Mouse (Mus musculus): ENCODE measurements around the gene Rp9. TPM values are rescaled to one million over a fixed set of nuclear protein-coding genes. Genes with fewer than 3 reads are reported as not detected.

Rp9 gene
- polyA plus RNA-seq (2014; fragmentation: Illumina TruSeq; extraction: RNeasy Lipid Tissue Mini Kit (QIAGEN cat#74804); ENCODE audit: low read depth, low replicate concordance) = 117 TPM

DNA sequence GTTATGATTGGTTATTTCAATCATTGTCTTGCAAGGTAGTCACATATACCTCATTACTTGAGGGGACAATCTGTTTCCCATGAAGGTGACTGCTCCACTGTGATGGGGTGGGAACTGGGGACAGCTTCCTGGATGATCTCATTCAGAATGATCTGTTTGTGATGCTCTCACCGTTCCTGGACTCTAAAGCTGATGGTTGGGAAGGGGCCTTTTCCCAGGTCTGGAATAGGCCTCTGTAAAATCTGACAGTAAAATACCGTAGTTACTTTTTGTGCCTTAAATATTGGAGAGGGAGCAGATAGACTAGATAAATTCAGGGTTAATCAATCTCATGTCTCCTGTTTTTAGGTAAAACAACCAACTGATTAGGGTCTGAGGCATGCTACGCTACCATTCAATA, at the start of gene Rp9:
Gene Rp9, minus strand, starts transcription at position 101 of the 400 bp plus-strand sequence.

DNA sequence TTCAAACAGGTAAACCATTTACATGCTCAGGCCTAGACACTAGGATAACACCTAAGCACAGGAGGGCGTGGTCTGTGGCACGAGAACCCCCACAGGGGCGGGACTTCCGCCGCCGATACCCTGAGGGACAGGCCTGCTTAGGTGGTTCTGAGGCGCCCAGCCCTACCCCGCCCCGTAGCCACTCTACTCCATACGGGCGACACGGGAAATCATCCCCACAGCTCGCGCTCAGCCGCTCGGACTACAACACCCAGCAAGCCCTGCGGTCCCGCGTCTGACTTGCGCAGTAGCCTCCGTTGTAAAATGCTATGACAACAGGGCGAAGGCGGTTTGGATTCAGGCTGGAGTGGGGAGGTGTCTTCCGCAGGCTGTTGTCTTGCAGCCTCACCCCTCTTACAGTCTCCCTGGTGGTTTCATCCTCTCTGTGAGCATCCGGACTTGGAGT, 5.9 kb upstream of the Rp9 start, which contains the start of gene Bbs9:
Gene Bbs9, plus strand, starts transcription at position 292 of the 445 bp plus-strand sequence.

DNA sequence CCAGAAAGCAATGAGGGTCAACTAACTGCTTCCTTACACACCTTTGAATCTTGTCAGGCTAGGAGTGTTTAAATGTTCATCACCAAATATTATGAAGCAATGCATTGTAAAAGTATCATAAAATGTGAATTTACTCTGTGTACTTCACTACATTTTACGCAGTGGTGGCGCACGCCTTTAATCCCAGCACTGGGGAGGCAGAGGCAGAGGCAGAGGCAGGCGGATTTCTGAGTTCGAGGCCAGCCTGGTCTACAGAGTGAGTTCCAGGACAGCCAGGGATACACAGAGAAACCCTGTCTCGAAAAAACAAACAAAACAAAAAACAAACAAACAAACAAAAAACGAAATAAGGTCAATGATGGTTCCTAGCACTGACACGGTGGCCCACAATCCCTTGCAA, 15.6 kb downstream of the Rp9 start, which contains the start of gene Gm17545:
Gene Gm17545, plus strand, starts transcription at position 301 of the 400 bp plus-strand sequence.

DNA sequence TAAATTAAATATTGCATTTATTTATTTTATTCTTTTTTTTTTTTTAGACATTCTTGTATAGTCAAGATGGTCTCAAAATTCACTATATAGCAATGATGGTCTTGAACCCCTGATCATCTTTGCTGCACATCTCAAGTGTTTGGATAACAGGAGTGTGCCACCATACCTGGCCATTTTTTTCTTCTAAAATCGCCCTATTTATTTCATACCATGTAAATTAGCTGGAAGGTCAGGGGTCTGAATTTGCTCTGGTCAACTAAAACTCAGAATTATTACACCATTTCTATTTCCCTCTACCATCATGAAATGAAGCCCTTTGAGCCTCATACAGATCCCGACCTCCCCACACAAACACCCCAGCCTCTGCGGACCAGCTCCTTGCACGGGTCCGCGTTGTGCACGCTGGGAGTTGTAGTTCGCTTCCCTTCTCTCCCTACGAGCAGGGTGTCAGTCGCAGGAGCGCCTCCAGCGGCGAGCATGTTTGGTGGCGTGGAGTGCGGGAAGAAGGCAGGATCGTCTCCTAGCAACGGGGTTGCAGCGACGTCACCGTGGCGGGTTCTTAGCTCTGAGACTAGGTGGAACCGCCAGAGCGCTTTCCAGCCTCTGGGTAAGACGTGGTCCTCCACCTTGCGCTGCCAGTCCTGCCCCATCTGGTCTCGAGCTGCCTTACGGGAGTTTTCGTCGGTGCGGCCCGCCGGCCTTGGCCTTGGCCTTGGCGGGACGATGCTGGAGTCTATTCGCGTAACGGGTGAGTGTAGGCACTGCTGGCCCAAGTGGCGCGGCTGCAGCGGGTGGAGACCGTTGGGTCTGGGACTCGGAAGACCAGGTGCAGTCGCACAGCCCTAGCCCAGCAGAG, 58.3 kb downstream of the Rp9 start, which contains the start of gene 9530077C05Rik:
Gene 9530077C05Rik, plus strand, starts transcription at position 512 of the 856 bp plus-strand sequence.

DNA sequence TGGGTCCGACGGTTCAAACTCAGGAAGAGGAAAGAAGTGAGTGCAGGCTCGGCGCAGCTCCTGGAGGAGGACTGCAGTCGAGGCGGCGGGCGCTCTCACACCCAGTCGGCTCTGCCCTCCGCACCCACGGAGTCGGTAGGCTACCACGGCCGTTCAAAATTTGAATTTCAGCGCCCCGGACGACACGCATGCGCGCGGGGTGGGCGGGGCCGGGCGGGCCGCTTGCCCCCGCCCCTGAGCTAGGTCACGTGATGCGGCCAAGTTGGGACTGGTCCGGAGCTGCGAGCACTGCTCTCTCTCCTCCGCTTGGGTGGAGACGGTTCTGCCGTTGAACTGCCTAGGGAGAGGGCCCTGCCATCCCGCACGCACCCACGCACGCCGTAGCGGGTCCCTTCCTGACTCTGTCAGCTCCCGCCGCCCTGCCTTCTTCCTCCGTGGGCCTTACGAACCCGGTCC, 80.5 kb downstream of the Rp9 start, which contains the start of gene Anln:
Gene Anln, minus strand, starts transcription at position 168 of the 456 bp plus-strand sequence.

Other genes with a start within 250 kb of the Rp9 start
- gene Zfp809, start 244.0 kb downstream of the Rp9 start, polyA plus RNA-seq (2014; fragmentation: Illumina TruSeq; extraction: RNeasy Lipid Tissue Mini Kit (QIAGEN cat#74804); ENCODE audit: low read depth, low replicate concordance) = 32.2 TPM
- 0.32 TPM for gene Zfp599, start 209.8 kb downstream of the Rp9 start, polyA plus RNA-seq (2014; fragmentation: Illumina TruSeq; extraction: RNeasy Lipid Tissue Mini Kit (QIAGEN cat#74804); ENCODE audit: low read depth, low replicate concordance)
- 6.1 TPM for gene Zfp810, start 162.1 kb downstream of the Rp9 start, polyA plus RNA-seq (2014; fragmentation: Illumina TruSeq; extraction: RNeasy Lipid Tissue Mini Kit (QIAGEN cat#74804); ENCODE audit: low read depth, low replicate concordance)
- 43.3 TPM for gene Anln, start 80.6 kb downstream of the Rp9 start, polyA plus RNA-seq (2014; fragmentation: Illumina TruSeq; extraction: RNeasy Lipid Tissue Mini Kit (QIAGEN cat#74804); ENCODE audit: low read depth, low replicate concordance)
- 75.0 TPM for gene 9530077C05Rik, start 58.2 kb downstream of the Rp9 start, polyA plus RNA-seq (2014; fragmentation: Illumina TruSeq; extraction: RNeasy Lipid Tissue Mini Kit (QIAGEN cat#74804); ENCODE audit: low read depth, low replicate concordance)
- not detected for gene Gm17545, start 15.5 kb downstream of the Rp9 start, polyA plus RNA-seq (2014; fragmentation: Illumina TruSeq; extraction: RNeasy Lipid Tissue Mini Kit (QIAGEN cat#74804); ENCODE audit: low read depth, low replicate concordance)
- 84.0 TPM for gene Bbs9, start 6.0 kb upstream of the Rp9 start, polyA plus RNA-seq (2014; fragmentation: Illumina TruSeq; extraction: RNeasy Lipid Tissue Mini Kit (QIAGEN cat#74804); ENCODE audit: low read depth, low replicate concordance)